Mouse (Mus musculus): Measurements from ENCODE around the gene Prf1.
A peak's percentile ranks its signal among the peaks of the same experiment; 100 is the strongest.

DNA sequence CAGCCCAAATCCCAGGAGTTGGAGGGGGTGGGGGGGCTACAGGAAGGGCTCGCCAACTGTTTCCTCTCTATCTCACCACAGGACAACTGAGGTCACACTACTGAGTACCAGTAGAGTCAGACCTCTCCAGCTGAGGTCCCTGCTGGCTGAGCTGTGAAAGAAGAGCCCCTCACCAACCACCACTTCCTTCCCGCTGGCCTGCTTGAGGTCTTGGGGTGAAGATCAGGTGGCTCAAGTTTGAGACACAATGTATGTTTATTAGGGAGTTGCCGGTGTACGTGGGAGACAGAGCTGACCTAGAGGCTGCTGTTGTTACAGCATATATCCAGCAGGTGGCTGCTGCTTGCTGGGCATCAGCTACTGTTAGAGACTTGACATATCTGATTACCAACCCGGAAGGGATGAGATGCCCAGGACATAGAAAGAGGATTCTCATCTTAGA lies 21.9 kb upstream of the Prf1 start:
- TF ChIP-seq CTCF (IDR thresholded peaks at IDR 0.05; ENCODE audit: control insufficient read depth, insufficient read depth, insufficient read length) (peak; percentile 66), MYOD1 (IDR thresholded peaks at IDR 0.05; ENCODE audit: control insufficient read depth, insufficient read length, low read depth) (peak; percentile 52)
